Mouse (Mus musculus) midbrain, embryonic 11.5 days (tissue): Measurements from ENCODE around the gene Lefty2. TPM values are rescaled to one million over a fixed set of nuclear protein-coding genes. Genes with fewer than 3 reads are reported as not detected.
"Not testable (repeated sequence)": the region's sequence is repeated elsewhere in the genome, so short reads cannot be mapped to it uniquely, and the experiment has no call there.

Source experiments
- ATAC-seq: fragments of 200-750 bp; cut with Nextera tagmentation; 2 replicates; pipeline ENCODE4 v1.8.0; 2017; ENCODE audit warnings: moderate TSS enrichment, moderate library complexity; ENCODE audit not compliant: low FRiP score
- DNase-seq: peaks from one replicate; pipeline ENCODE4 v3.0.0; 2015; ENCODE audit warnings: low spot score; ENCODE audit errors: missing footprints
- H3K27ac ChIP-seq: fragments of 300-500 bp; sonication (generic); 2 replicates; pipeline ENCODE4 v1.5.1; 2014; ENCODE audit warnings: low read depth, low read length
- H3K27me3 ChIP-seq: fragments of 300-500 bp; sonication (generic); 2 replicates; pipeline ENCODE4 v1.6.1; 2014; ENCODE audit warnings: mild to moderate bottlenecking, low read length, moderate library complexity, mixed read lengths; ENCODE audit not compliant: control insufficient read depth, insufficient read depth
- H3K36me3 ChIP-seq: fragments of 300-500 bp; sonication (generic); 2 replicates; pipeline ENCODE4 v1.6.1; 2014; ENCODE audit warnings: mild to moderate bottlenecking, low read length, moderate library complexity, mixed read lengths; ENCODE audit not compliant: control insufficient read depth, insufficient read depth
- H3K4me1 ChIP-seq: fragments of 300-500 bp; sonication (generic); 2 replicates; pipeline ENCODE4 v1.6.1; 2014; ENCODE audit warnings: low read length; ENCODE audit not compliant: control insufficient read depth, insufficient read depth
- H3K4me2 ChIP-seq: fragments of 300-500 bp; sonication (generic); 2 replicates; pipeline ENCODE4 v1.6.1; 2014; ENCODE audit warnings: mild to moderate bottlenecking, moderate library complexity
- H3K4me3 ChIP-seq: fragments of 300-500 bp; sonication (generic); 2 replicates; pipeline ENCODE4 v1.5.1; 2014; ENCODE audit warnings: low read depth, low read length
- H3K9ac ChIP-seq: fragments of 300-500 bp; sonication (generic); 2 replicates; pipeline ENCODE4 v1.6.1; 2014; ENCODE audit warnings: low read length
- H3K9me3 ChIP-seq: fragments of 300-500 bp; sonication (generic); 2 replicates; pipeline ENCODE4 v1.6.1; 2016; ENCODE audit warnings: low read length; ENCODE audit not compliant: control insufficient read depth
- WGBS: fragments of 180-500 bp; shearing (Covaris S2); extraction: QIAGEN DNeasy Blood & Tissue Kit; methylation state at CpG from one replicate; pipeline ENCODE4 v1.1.7; 2014; 5-methylcytosine and 5-hydroxymethylcytosine counted together
- polyA plus RNA-seq: library from polyadenylated mRNA; unstranded; fragments of >200 nt; fragmentation: Nextera tagmentation; extraction: Ambion mirVana; gene quantifications from 2 replicates; pipeline ENCODE4 v1.2.1, GENCODE M21; 2014

Gene Lefty2
- polyA plus RNA-seq, 1 experiment from 2014 or later = not detected

GRCm38 (mm10) chr1:180936610-180937398 is 43.9 kb downstream of the Lefty2 start:
- ATAC-seq = peak; percentile 75
- H3K27me3 ChIP-seq = peaks cover 44% of the 10 kb centered on the region
- H3K4me1 ChIP-seq, H3K9ac ChIP-seq, H3K9me3 ChIP-seq, H3K36me3 ChIP-seq, H3K27ac ChIP-seq: not testable (repeated sequence)
- WGBS = 1% methylated on average over 37 of the region's 41 CpGs
- DNase-seq = peak; percentile 89
- H3K4me2 ChIP-seq = peak overlapping the region; percentile 37
- H3K4me3 ChIP-seq = peak overlapping the region; percentile 9; the same call in 1 of the 2 replicates

- H3K4me1 ChIP-seq = not testable (repeated sequence)
These were observed 44.7 kb downstream of the Lefty2 start for GRCm38 (mm10) chr1:180937631-180938030.

GRCm38 (mm10) chr1:180938781-180939180 is 45.9 kb downstream of the Lefty2 start:
- WGBS = 87% methylated on average over 2 of the region's 2 CpGs
- not testable (repeated sequence) for DNase-seq, H3K27ac ChIP-seq, H3K4me2 ChIP-seq, H3K4me3 ChIP-seq, H3K36me3 ChIP-seq, ATAC-seq, H3K9me3 ChIP-seq, H3K4me1 ChIP-seq, H3K9ac ChIP-seq
- peaks cover 63% of the 10 kb centered on the region for H3K27me3 ChIP-seq

More at GRCm38 (mm10) chr1:180937631-180938030, 44.7 kb downstream of the Lefty2 start:
- H3K27me3 ChIP-seq = peaks cover 52% of the 10 kb centered on the region
- H3K27ac ChIP-seq, H3K4me3 ChIP-seq, H3K4me2 ChIP-seq, H3K9ac ChIP-seq, H3K36me3 ChIP-seq, ATAC-seq, H3K9me3 ChIP-seq, DNase-seq: not testable (repeated sequence)
- 14% methylated on average over 13 of the region's 13 CpGs for WGBS

- H3K36me3 ChIP-seq = no peaks in the 10 kb centered on the region
- peaks cover 43% of the 10 kb centered on the region for H3K27me3 ChIP-seq
- DNase-seq (no peak), ATAC-seq (no peak)
- no peak overlapping the region for H3K9ac ChIP-seq
- no peak overlapping the region for H3K27ac ChIP-seq
- 85% methylated on average over 7 of the region's 7 CpGs for WGBS
- H3K4me1 ChIP-seq = peaks cover 11% of the 10 kb centered on the region
- H3K4me3 ChIP-seq = no peak overlapping the region
- no peaks in the 10 kb centered on the region for H3K9me3 ChIP-seq
- peak overlapping the region; percentile 83; the same call in 1 of the 2 replicates for H3K4me2 ChIP-seq
These were observed 48.0 kb downstream of the Lefty2 start for GRCm38 (mm10) chr1:180940776-180941460.

- ATAC-seq (no peak), DNase-seq (peak; percentile 92)
- Histone ChIP-seq H3K9ac (peak overlapping the region; percentile 56), H3K4me3 (peak overlapping the region; percentile 66), H3K9me3 (no peaks in the 10 kb centered on the region), H3K27ac (no peak overlapping the region), H3K4me1 (peaks cover 11% of the 10 kb centered on the region), H3K36me3 (no peaks in the 10 kb centered on the region), H3K4me2 (peak overlapping the region; percentile 83), H3K27me3 (peaks cover 39% of the 10 kb centered on the region)
- WGBS = 3% methylated on average over 18 of the region's 18 CpGs
These were observed 48.8 kb downstream of the Lefty2 start for GRCm38 (mm10) chr1:180941726-180942125.

GRCm38 (mm10) chr1:180942166-180943031 is 49.5 kb downstream of the Lefty2 start, which contains the start of gene Tmem63a:
Gene Tmem63a (plus strand): TSS chr1:180942344.
- peak; percentile 72 for ATAC-seq
- Histone ChIP-seq H3K27me3 (peaks cover 37% of the 10 kb centered on the region), H3K9me3 (no peaks in the 10 kb centered on the region), H3K4me3 (peak within 1 kb of the TSS; percentile 66), H3K4me1 (peaks cover 11% of the 10 kb centered on the region; the same call in 1 of the 2 replicates), H3K4me2 (peak within 1 kb of the TSS; percentile 83), H3K27ac (no peak within 1 kb of the TSS), H3K9ac (peak within 1 kb of the TSS; percentile 56), H3K36me3 (no peaks in the 10 kb centered on the region)
- WGBS = under 1% methylated on average over 73 of the region's 73 CpGs
- DNase-seq = peak; percentile 95

GRCm38 (mm10) chr1:180943032-180943644 is 50.2 kb downstream of the Lefty2 start:
- WGBS = 51% methylated on average over 11 of the region's 11 CpGs
- no peaks in the 10 kb centered on the region for H3K36me3 ChIP-seq
- peaks cover 32% of the 10 kb centered on the region for H3K27me3 ChIP-seq
- ATAC-seq = no peak
- H3K27ac ChIP-seq = no peak overlapping the region
- peak overlapping the region; percentile 66 for H3K4me3 ChIP-seq
- H3K4me1 ChIP-seq = peaks cover 11% of the 10 kb centered on the region; the same call in 1 of the 2 replicates
- peak; percentile 91 for DNase-seq
- peak overlapping the region; percentile 83 for H3K4me2 ChIP-seq
- H3K9ac ChIP-seq = no peak overlapping the region
- no peaks in the 10 kb centered on the region for H3K9me3 ChIP-seq

GRCm38 (mm10) chr1:180943896-180944295 is 51.0 kb downstream of the Lefty2 start:
- DNase-seq (no peak), ATAC-seq (no peak)
- WGBS = 80% methylated on average over 1 of the region's 1 CpGs
- H3K4me1 ChIP-seq = peaks cover 11% of the 10 kb centered on the region; the same call in 1 of the 2 replicates
- no peaks in the 10 kb centered on the region for H3K9me3 ChIP-seq
- H3K27ac ChIP-seq = no peak overlapping the region
- H3K27me3 ChIP-seq = peaks cover 31% of the 10 kb centered on the region
- H3K4me2 ChIP-seq = no peak overlapping the region
- H3K36me3 ChIP-seq = no peaks in the 10 kb centered on the region
- no peak overlapping the region for H3K4me3 ChIP-seq
- H3K9ac ChIP-seq = no peak overlapping the region
